Mouse (Mus musculus): ENCODE results near the gene Sptbn1.
"Not testable (repeated sequence)": the region's sequence is repeated elsewhere in the genome, so short reads cannot be mapped to it uniquely, and the experiment has no call there.

Gene Sptbn1

DNA sequence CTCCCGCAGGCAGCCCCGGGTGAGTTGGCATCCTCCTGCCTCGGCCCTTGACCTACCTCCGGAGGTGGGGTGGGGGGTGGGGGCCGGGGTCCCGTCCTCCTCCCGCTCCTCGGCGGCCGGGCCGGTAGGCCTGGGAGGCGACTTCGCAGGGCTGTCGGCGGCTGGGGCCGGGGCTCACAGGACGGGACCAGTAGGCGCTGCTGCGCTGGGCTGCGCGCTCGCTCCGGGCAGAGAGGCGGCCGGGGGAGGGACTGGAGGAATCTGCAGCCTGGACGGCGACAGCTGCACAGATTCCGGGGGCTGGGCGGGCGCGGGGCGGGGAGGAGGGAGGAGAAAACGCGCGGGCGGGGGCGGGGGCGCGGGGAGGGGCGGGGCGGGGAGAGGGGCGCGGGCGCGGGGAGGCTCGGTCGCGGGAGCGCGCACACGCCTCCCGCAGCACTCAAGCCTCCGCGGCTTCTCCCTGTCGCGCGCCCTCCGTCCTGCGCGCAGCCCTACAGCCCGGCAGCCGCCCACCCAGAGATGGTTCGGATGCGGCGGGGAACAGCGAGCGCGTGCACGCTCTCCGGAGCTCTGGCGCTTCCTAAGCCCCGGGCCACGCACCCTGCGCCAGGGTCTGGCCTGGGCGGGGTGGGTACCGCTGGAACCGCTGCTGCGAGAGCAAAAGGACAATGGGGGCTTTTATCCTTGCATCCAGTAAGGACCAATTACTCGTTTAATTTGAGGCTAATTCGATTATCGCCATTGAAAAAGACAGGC is at the start of gene Sptbn1:
Sptbn1 (minus strand) TSS at position 284 of the 756 bp plus-strand sequence.
- peak; percentile 77 for DNase-seq

DNA sequence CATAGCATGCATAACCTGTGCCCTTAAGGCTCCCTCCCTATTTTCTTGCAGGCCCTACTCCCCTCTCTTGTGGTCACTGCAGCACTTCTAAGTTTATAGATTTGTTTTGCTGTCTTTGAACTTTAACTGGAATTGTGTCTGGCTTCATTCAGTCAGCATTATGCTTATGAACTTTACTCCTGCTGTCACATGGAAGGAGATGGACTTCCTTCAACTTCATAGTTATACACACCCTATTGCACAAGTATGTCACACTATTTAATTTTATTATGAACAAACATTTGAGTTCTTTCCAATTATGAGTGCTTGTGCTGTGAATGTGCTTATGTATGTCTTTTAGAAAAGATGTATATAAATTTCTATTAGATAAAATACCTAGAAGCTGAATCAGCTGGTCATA is 26.3 kb upstream of the Sptbn1 start:
- DNase-seq, result no peak

DNA sequence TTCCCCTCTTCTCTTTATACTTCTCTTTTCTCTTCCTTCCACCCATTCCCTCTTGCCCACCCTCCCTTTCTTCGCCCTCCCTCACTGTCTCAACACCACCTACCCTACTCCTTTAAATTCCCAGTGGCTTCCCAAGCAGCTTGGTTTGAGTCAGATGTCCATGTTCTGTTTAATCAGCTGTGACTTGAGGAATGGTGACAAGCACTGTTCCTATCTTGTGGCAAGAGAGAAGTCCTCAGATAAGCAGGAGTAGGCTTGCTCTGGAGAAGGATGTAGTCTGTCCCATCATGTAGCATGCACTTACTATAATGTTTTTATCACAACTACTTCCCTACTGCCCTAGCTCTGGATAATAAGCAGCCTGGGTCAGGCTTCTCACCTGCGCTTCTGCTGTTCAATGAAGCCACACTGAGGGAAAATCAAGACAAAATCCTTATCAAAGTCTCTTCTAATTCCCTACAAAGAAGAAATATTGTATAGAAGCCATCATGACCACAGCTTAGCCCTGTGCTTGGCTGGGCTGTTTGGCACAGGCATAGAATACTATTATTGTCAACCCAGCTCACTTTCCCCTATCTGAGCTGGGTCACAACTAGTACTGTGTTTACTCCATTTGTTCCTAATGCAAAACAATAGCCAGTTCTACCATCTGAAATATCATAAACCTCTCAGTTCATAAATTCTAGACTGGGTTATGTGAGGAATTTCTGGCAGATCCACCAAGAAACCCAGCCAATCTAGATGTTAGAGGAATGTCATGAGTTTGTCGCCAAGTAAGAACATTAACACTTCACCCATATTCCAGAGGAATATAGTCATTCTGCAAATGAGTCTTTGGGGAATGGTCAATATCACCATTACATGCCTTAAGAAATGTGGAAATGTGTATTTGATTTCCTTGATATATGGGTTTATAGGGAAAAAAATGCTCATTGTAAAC is 24.5 kb upstream of the Sptbn1 start:
- DNase-seq, result no peak

DNA sequence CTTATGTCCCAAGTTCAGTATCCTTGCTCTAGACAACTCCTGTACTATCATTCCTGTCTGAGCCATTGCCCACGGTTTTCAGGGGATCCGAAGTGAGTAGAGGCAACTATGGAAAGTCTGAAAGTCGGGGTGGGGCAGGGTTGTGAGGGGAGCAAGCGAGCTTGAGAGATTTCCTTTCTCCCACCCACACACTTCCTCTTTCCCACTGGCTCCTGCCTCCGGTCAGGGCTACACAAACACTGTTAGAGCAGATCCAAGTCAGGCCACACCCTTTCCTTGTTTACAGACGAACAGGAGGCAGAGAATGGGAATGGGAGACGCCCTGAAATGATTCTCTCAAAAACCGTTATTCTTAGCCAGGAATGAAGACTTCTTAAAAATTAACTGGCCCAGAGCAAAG is 23.2 kb upstream of the Sptbn1 start:
- DNase-seq, result no peak

DNA sequence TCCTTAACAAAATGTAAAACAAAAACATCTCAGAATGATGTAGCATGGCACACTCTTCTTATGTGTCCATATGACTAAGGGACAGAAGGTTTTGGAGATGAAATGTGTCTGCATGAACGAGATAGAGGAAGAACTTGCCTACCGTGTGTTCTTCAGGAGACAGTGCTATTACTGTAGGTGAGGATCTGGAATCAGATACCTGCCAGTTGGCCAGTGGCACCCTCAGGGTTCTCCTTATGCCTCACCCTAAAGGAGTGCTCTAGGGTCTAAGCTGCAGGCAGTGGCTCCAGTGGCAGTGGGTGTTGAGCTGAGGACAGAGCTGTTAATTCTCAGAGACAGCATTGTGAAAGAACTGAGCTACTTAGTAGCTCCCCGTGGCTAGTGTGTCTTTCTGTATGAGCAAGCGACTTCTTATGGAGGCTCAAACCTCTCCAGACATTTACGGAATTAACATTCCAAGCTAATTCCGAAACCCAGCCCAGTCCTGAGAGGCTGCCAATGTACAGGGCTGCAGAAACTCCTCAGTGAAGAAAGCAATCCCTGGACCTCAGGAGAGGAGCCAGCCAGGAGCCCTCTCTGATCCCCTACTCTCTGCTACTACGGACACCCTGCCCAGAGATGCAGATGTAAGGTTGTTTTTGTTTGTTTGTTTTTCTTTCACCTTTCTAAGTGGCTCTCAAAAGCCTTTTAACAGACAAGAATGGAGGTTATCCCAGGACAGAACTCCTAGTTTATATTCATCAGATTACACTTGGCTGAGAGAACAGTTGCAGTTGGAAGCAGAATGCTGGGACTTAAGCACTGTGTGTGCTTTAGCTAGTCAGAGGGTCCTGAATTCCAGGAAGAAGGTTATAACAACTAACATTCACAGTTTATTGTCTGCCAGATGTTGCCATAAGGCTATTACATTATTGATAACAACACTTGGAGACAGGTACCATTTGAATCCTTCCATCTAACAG is 21.8 kb upstream of the Sptbn1 start:
- no peak for DNase-seq

DNA sequence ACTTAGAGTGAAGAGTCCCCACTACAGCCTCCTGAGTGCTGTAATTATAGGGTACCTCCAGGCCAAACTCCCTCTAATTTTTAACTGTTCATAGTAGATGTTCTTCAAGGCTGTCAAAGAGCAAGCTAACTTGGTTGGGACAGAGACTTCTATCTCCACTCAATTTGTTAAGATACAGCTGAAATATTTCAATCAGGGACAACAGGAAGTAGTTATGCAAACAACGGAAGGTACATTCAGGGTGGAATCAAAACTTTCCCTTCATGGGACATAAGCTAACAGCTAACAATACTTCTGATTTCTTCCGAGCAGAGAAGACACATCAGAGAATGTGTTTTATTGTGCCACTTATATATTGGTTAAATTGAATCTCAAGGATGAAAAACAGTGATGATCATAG is 20.1 kb upstream of the Sptbn1 start:
- no peak for DNase-seq

DNA sequence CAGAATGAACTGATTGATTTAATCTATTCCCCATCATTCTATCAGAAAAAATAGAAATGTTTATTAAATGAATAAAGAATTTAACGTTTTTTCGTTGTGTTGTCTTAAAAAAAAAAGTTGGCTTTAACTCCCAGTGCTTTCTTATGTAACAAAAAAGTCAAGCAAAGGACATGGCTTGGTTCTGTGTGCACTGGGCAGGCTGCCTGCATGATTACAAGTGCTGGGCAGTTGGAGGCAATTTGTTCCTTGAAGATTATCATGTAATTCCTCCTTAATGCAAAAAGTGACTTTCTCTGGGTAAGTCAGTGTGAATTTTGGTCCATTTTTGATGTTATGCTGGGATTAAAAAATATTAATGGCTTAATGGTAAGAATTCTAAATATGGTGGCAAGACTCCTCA is 15.7 kb upstream of the Sptbn1 start:
- no peak for DNase-seq

DNA sequence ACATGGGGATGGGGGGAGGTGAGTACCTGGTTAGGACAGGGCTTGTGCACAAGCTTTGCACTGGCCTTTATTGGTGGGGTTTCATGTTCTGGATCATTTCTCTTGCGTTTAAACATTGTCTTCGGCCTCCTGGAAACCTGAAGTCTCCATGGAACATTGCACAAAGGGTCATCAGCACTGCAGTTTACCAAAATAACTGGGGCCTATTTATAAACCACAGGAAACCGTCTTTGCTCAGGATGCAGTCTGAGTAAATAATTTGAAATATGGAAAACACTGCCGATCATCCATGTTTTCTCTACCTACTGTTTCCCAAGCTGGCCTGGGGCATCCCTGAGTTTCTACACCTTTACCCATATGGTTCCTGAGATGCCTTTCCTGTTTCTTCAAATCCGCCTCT is 13.1 kb upstream of the Sptbn1 start:
- no peak for DNase-seq

DNA sequence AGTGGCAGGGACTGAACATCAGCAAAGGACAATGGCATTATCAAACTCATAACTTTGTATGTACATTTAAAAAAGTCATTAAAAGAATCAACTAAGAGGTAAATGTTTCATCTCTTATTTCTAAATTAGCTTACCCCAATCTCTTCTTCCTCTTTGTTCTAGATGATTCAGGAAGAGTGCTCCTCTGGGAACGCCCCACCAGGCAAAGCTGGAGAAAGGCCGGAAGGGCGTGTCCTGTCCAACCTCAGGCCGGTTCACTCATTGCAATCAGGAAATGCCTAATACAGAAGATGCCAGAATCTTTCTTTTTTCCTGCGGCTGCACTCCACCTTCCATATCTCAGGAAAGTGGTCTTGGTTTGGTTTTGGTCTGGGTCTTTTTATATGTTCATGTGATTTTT is 11.3 kb upstream of the Sptbn1 start:
- no peak for DNase-seq

DNA sequence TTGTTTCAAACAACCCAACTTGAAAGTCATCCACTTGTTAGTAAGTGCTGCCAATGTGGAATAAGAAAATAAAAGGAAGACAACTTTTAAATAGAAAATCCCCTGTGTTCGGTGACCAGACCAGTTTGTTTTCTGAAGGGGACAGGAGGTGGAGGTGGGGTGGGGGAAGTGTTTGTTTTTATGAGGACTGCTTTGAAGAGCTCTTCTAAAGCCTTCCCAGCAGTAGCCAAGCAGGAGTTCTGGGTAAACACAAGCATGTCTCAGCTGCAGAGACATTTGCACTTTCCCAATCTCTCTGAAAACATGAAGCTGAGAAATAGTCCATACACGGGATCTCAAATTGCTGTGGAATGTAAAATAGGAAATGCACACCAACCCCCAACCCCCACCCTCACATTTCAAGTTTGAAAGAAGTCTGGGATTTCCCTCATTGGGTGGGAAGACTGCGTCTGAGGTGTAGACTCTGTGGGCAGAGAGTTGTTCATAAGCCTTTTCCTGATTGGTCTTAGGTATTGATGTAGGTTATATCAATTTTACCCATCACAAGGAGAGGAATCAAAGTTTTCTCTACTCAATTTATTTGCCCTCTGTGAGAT is 7.6 kb upstream of the Sptbn1 start:
- no peak for DNase-seq

DNA sequence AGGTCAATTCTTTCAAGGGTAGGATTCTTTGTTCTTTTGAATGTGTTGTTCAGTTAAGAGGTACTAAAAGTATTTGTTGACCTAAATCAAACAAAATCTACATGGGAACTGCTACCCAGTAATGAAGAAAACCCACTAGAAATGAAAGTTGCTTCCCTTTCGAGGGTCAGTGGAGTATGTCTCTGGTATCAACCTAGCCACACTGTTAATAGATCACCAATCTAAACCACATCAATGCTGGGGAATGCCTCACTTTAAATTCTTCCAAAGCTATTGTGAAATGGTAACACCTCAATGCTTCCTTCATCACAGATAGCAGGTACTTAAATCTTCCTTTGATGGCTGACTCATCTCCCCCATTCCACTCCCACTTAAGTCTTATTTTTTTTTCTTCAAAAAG is 1.5 kb upstream of the Sptbn1 start:
- DNase-seq, result no peak

DNA sequence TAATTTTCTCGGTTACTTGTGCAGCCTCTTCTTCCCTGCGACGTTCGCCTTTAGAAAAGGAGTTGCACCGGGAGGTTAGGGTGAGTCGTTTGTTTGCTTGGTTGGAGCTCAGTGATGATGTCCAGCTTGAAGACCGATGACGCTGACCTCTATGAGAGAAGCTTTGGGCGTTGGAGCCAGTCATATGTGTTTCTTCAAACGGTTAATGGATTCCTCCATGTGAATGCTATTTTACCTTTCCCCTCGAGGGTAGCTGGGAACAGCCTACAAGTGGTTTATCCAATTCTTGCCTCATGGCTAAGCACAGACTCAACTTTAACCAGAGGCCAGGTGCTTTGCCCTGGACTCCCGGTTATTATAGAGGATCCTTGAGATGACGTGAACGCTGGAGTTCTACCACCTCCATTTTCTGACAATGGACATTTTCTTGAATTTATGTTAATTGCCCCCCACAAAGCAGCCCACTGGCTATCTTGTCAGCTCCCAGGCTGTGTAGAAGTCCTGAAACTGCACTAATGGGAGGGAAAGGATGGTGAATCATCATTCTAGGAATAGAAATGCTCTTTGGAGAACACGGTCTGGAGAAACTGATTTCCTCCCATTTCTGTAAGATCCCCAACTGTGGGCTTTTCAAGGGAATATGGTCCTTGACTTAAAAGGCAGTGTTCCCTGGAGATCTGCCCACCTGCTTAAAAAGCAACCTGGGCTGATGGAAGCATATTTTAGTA is 837 bp upstream of the Sptbn1 start:
- no peak for DNase-seq

DNA sequence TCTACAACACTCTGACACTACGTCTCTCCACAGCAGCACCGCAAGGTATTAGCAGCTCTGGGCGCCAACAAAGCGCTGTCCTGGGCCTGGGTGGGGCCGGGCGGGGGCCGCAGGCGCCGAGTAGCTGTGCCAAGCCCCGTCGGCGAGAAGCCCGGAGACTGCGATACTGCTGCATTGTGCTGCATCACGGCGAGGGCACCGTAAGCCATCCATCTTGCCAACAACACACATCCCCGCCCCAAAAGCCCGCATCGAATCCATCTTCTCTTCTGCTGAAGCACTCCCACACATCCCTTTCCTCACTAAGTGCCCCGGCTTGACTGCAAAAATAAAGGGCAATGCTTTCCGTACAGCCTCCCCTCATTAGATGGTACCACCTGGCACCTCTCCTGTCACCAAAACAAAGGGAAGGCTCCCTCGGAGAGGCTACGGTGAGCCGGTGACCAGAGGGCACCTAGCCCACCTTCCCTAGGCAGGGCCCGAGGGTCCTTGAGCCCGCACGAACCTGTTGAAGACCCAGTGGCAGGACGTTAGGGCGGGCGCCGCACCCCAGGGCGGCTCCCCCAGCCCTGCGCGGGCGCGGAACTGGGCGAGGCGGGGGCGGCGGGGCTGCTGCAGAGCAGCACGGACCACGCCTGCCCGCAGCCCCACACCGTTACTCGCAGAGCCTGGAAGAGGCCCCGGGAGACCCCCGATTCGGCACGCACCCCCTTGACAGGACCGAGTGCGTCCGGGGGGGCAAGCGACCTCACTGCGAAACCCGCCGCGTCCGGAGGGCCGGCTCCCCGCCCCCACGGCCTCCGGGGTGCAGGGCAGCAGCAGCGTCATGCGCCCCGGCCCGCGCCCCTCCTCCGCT is 711 bp downstream of the Sptbn1 start:
- peak; percentile 71 for DNase-seq

DNA sequence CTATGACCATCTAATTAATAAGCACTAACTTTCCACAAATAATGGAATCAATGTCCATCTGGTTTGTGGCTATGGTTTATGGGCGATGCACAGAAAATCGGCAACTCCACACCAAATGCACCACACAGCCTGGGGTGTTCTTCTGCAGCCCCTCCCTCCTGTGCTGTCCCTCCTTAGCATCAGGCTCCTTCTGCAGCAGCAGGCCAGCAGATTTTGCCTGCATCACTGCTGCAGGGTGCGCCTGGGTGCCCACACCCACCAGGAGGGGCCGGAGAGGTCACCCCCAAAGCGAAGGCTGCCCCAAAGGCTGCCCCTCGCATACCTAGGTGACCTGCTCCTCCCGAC is 1.3 kb downstream of the Sptbn1 start:
- no peak for DNase-seq

DNA sequence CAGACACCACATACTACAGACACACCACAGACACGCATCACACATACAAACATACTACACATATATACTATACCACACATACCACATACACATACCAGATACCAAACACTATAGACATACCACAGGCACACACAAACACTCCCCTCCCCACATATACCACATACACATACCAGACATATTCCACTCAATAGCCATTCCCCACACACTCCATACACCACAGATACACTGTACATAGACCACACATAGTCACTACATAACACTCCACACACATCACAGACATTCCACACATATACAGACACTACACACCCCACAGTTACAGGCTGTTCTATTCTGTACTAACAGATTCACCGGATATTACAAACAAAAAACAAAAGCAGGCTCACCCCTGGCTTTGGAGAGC is 2.3 kb downstream of the Sptbn1 start:
- DNase-seq, result no peak

DNA sequence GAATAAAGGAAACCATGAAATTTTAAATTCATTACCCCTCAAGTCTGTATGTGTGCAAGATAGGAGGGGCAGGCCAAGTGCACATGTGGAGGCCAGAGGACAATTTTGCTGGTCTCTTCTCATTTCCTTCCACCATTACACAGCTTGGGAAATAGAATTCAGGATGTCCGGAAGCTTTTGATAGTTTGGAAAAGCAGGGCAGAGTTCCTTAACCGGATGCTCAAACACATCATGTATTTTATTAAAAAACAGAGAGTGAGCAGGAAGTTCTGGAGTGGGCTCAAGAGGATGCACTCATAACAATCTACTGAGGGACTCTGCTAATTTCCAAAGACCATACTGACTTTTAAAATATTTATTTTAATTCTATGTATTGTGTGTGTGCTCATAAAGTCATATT is 4.3 kb downstream of the Sptbn1 start:
- no peak for DNase-seq

DNA sequence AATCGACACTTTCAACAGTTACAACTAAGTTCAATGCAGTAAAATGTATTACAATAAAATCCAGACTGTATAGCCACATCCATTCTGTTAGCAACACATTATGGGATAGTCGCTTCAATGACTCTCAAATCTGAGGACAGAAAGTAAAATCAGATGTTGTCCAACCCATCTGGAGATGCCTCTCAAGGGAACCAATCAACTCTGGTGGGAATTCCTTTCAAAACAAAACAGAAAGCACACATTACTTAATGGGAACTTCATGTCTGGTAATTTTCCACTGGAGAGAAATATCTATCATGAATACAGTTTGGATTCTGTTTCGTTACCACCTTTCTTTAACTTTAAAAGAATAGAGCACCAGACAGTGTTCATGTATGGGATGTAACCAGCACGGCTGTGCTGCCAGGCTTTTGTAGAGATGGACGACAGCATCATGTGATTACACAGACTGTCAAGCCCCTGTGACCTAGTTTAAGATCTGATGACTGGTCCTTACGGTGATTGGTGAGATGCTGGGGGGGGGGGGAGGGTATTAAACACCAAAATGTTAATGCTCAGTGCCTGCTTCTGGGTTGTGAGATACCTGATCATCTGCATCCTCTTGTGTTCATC is 9.1 kb downstream of the Sptbn1 start:
- no peak for DNase-seq

DNA sequence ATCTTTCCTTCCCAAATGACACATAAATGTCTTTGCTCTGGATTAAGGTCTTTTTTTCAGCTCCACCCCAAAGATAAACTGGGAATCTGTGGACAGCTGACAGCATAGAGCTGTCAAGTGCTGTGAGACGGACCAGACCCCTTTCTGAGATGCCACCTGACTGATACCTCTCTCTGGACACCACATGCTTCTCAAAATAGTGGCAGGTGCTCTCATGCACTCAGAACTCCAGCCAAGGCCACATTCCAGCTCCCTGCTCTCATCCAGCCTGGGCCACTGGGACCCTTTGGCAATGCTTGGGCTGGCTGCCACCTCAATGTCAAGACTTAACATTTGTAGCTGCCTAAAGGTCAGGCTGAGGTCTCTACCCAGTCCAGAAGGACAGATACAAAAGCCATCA is 10.2 kb downstream of the Sptbn1 start:
- no peak for DNase-seq

DNA sequence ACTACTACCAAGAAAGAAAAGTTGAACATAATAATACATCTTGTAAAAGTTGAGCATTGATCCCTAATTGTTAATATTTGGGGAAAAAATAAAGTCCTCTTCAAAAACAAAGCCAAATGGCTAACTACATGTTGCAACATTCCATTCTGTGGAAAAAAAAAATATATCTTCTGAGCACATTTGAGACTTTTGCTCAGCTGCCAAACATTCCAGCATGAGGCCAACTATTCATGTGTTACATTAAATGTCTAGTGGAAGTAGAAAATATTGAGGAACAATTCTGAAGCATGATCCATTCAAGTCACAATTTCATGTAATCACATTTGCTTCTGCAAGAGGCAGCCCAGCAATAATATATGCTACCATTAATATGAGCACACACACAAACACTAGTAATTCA is 10.9 kb downstream of the Sptbn1 start:
- no peak for DNase-seq

DNA sequence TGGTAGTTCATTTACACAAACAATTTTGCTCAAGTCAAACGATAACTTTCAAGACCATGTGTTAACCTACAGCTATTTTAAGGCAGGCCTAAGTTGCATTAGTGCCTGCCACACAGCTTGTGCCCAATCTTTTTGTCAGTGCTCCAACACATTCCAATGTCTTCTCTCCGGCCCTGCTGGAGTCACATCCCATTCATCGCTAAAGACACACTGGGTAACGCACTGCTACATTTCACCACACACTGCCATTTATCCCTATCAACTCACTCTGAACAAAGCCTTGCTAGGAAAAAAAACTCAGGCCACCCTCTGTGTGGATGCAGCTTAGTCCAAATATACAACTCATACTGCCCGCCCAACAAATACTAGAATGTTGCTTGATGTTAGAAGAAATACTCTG is 11.5 kb downstream of the Sptbn1 start:
- DNase-seq, result no peak

DNA sequence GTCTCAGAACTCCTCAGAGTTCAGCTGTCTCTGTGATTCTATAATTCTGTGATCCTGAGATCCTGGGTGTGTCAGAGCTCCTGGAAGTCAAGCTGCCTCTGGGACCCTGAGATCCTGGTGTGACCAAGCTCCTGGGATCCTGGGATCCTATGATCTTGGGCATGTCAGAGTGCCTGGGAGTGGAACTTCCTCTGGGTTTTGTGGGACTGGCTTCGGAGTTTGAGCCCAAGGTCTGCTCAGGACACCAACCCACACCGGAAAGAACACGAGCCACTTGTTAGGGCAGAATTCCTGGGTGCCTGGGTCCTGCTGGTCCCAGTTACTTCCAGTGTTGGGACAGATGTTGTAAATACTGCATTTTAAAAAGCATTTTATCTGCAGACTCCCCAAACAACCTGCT is 12.8 kb downstream of the Sptbn1 start:
- not testable (repeated sequence) for DNase-seq

Measured in cerebellum, adult 8-10 months (tissue).